Mouse (Mus musculus): ENCODE results near the gene Dapl1. TPM values are rescaled to one million over a fixed set of nuclear protein-coding genes. Genes with fewer than 3 reads are reported as not detected.

The Dapl1 gene
- polyA plus RNA-seq, 1 experiment from 2014 or later: 5.4 TPM

DNA sequence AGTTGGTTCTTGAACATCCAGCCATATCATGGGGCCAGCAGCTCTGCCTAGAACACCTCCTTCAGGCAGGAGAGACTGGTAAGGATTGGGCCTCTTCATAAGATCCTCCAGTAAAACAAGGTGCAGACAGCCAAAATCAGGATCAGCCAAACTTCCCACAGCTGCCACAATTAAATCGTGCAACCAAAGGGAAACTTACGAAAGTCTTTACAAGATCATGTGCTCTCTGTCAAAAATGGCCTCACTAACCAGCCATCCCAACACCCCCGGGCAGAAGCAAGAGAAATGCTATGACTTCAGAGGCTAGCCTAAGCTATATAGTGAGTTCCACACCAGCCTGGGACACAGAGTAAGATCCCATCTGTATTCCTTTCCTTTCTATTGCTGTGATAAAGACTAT, 35.9 kb upstream of the Dapl1 start:
- no peaks in the 10 kb centered on the region for H3K36me3 ChIP-seq (ENCODE audit: control insufficient read depth, insufficient read depth, low read length)
- H3K27me3 ChIP-seq (ENCODE audit: control insufficient read depth, insufficient read depth, low read depth, low read length): no peaks in the 10 kb centered on the region
- no peak overlapping the region for H3K4me3 ChIP-seq (ENCODE audit: low read length)
- H3K9ac ChIP-seq (ENCODE audit: low read length): no peak overlapping the region
- ATAC-seq (ENCODE audit: low read depth): no peak
- WGBS: 89% methylated on average over 3 of the region's 3 CpGs
- no peaks in the 10 kb centered on the region for H3K4me1 ChIP-seq (replicated peaks; ENCODE audit: control insufficient read depth, insufficient read depth, low read length)
- H3K27ac ChIP-seq (ENCODE audit: low read length): no peak overlapping the region
- no peak overlapping the region for H3K4me2 ChIP-seq (ENCODE audit: low read depth, low read length)
- no peaks in the 10 kb centered on the region for H3K9me3 ChIP-seq (ENCODE audit: control insufficient read depth, low read length)

DNA sequence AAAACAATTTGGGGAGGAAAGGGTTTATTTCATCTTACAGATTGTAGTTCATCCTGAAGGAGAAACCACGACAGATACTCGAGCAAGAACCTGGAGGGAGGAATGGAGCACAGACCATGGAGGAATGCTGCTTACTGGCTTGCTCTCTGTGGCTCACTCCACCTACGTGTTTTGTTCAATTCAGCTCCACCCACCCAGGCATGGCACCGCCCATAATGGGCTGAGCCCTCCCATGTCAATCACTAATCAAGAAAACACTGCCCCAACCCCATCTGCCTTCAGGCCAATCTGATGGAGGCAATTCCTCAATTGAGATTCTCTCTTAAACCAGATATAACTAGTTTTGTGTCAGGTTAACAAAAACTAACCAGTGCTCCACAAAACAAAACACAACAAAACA, 35.5 kb upstream of the Dapl1 start:
- no peaks in the 10 kb centered on the region for H3K36me3 ChIP-seq (ENCODE audit: control insufficient read depth, insufficient read depth, low read length)
- H3K27me3 ChIP-seq (ENCODE audit: control insufficient read depth, insufficient read depth, low read depth, low read length): no peaks in the 10 kb centered on the region
- H3K4me2 ChIP-seq (ENCODE audit: low read depth, low read length): no peak overlapping the region
- H3K27ac ChIP-seq (ENCODE audit: low read length): no peak overlapping the region
- WGBS: 47% methylated on average over 4 of the region's 4 CpGs
- no peak overlapping the region for H3K4me3 ChIP-seq (ENCODE audit: low read length)
- no peak overlapping the region for H3K9ac ChIP-seq (ENCODE audit: low read length)
- no peaks in the 10 kb centered on the region for H3K4me1 ChIP-seq (replicated peaks; ENCODE audit: control insufficient read depth, insufficient read depth, low read length)
- H3K9me3 ChIP-seq (ENCODE audit: control insufficient read depth, low read length): no peaks in the 10 kb centered on the region
- ATAC-seq (ENCODE audit: low read depth): no peak

DNA sequence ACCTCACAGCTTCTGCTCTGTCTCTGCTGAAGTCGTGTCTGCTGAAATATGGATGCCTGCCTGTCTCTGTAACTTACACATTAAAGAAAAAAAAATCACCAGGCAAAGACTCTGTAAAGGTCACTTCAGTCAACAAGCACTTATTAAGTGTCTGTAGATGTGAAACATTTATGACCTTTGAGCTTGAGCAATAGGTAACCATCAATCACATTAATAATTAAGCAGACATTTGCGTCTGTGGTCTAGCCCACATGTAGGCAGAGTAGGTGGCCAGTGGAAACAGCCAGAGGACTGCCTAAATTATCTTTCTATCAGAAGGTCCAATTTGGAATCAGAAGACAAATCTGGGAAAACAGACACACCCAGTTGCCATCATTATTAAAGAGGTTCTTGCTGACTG, 32.8 kb upstream of the Dapl1 start:
- 60% methylated on average over 2 of the region's 2 CpGs for WGBS
- ATAC-seq (ENCODE audit: low read depth): no peak
- Histone ChIP-seq H3K27me3 (ENCODE audit: control insufficient read depth, insufficient read depth, low read depth, low read length) (no peaks in the 10 kb centered on the region), H3K4me2 (ENCODE audit: low read depth, low read length) (no peak overlapping the region), H3K27ac (ENCODE audit: low read length) (no peak overlapping the region), H3K36me3 (ENCODE audit: control insufficient read depth, insufficient read depth, low read length) (no peaks in the 10 kb centered on the region), H3K4me3 (ENCODE audit: low read length) (no peak overlapping the region), H3K9me3 (ENCODE audit: control insufficient read depth, low read length) (no peaks in the 10 kb centered on the region), H3K4me1 (replicated peaks; ENCODE audit: control insufficient read depth, insufficient read depth, low read length) (no peaks in the 10 kb centered on the region), H3K9ac (ENCODE audit: low read length) (no peak overlapping the region)

GRCm38 (mm10) chr2:59452102-59452501, 32.4 kb upstream of the Dapl1 start:
- Histone ChIP-seq H3K36me3 (ENCODE audit: control insufficient read depth, insufficient read depth, low read length) (no peaks in the 10 kb centered on the region), H3K4me1 (replicated peaks; ENCODE audit: control insufficient read depth, insufficient read depth, low read length) (no peaks in the 10 kb centered on the region), H3K9ac (ENCODE audit: low read length) (no peak overlapping the region), H3K27ac (ENCODE audit: low read length) (no peak overlapping the region), H3K4me3 (ENCODE audit: low read length) (no peak overlapping the region), H3K9me3 (ENCODE audit: control insufficient read depth, low read length) (no peaks in the 10 kb centered on the region), H3K4me2 (ENCODE audit: low read depth, low read length) (no peak overlapping the region), H3K27me3 (ENCODE audit: control insufficient read depth, insufficient read depth, low read depth, low read length) (no peaks in the 10 kb centered on the region)
- no peak for ATAC-seq (ENCODE audit: low read depth)
- 73% methylated on average over 3 of the region's 3 CpGs for WGBS

DNA sequence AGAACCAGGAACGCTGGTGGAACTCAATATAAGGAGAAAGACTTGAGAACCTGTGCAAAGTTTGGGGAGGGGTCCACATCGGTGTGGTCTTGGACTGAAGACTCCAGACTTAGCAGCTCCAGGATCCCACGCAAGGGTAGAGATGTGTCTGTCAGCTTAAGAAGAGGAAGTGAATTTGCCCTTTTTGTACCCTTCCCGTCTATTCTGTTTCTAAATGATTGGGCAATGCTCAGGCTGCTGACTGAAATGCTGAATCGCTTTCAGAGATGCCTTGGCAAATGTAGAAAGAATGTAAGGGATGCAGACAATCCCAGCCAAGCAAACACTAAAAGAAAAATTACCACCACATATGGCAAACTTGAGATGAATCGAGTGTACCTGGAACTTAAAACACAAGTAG, 22.4 kb upstream of the Dapl1 start:
- H3K9ac ChIP-seq (ENCODE audit: low read length): no peak overlapping the region
- WGBS: 69% methylated on average over 6 of the region's 6 CpGs

GRCm38 (mm10) chr2:59463428-59464182, 20.8 kb upstream of the Dapl1 start:
- H3K4me1 ChIP-seq (replicated peaks; ENCODE audit: control insufficient read depth, insufficient read depth, low read length): no peaks in the 10 kb centered on the region
- WGBS: 75% methylated on average over 12 of the region's 12 CpGs
- no peak overlapping the region for H3K4me2 ChIP-seq (ENCODE audit: low read depth, low read length)
- no peaks in the 10 kb centered on the region for H3K36me3 ChIP-seq (ENCODE audit: control insufficient read depth, insufficient read depth, low read length)
- ATAC-seq (ENCODE audit: low read depth): no peak
- no peak overlapping the region for H3K4me3 ChIP-seq (ENCODE audit: low read length)
- H3K9me3 ChIP-seq (ENCODE audit: control insufficient read depth, low read length): no peaks in the 10 kb centered on the region
- no peak overlapping the region for H3K27ac ChIP-seq (ENCODE audit: low read length)
- H3K9ac ChIP-seq (ENCODE audit: low read length): no peak overlapping the region
- H3K27me3 ChIP-seq (ENCODE audit: control insufficient read depth, insufficient read depth, low read depth, low read length): no peaks in the 10 kb centered on the region

More for the DNA sequence above, 22.4 kb upstream of the Dapl1 start:
- Histone ChIP-seq H3K9me3 (ENCODE audit: control insufficient read depth, low read length) (no peaks in the 10 kb centered on the region), H3K27ac (ENCODE audit: low read length) (no peak overlapping the region), H3K4me3 (ENCODE audit: low read length) (no peak overlapping the region), H3K4me2 (ENCODE audit: low read depth, low read length) (no peak overlapping the region), H3K4me1 (replicated peaks; ENCODE audit: control insufficient read depth, insufficient read depth, low read length) (no peaks in the 10 kb centered on the region), H3K36me3 (ENCODE audit: control insufficient read depth, insufficient read depth, low read length) (no peaks in the 10 kb centered on the region), H3K27me3 (ENCODE audit: control insufficient read depth, insufficient read depth, low read depth, low read length) (no peaks in the 10 kb centered on the region)
- no peak for ATAC-seq (ENCODE audit: low read depth)

DNA sequence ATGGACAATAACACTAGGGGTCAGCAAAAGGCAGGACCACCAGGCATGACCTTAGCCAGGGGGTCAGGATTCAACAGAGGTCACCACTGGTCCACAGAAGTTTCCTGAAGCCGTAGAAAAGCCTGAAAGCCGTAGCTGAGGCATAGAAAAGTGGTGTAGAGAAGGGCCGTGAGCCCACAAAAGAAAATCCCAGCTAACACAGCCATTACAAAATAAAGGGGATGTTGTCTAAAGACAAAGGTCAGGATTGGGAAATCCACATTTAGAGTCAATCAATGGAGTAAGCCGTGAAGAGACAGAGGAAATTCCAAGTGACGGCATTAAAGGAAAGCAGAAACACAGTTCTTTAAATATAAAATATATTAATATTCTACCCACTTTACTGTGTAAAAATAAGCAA, 18.8 kb upstream of the Dapl1 start:
- Histone ChIP-seq H3K9ac (ENCODE audit: low read length) (no peak overlapping the region), H3K4me3 (ENCODE audit: low read length) (no peak overlapping the region), H3K36me3 (ENCODE audit: control insufficient read depth, insufficient read depth, low read length) (no peaks in the 10 kb centered on the region), H3K4me1 (replicated peaks; ENCODE audit: control insufficient read depth, insufficient read depth, low read length) (no peaks in the 10 kb centered on the region), H3K27me3 (ENCODE audit: control insufficient read depth, insufficient read depth, low read depth, low read length) (no peaks in the 10 kb centered on the region), H3K27ac (ENCODE audit: low read length) (no peak overlapping the region), H3K4me2 (ENCODE audit: low read depth, low read length) (no peak overlapping the region), H3K9me3 (ENCODE audit: control insufficient read depth, low read length) (no peaks in the 10 kb centered on the region)
- WGBS: 80% methylated on average over 5 of the region's 5 CpGs
- ATAC-seq (ENCODE audit: low read depth): no peak

DNA sequence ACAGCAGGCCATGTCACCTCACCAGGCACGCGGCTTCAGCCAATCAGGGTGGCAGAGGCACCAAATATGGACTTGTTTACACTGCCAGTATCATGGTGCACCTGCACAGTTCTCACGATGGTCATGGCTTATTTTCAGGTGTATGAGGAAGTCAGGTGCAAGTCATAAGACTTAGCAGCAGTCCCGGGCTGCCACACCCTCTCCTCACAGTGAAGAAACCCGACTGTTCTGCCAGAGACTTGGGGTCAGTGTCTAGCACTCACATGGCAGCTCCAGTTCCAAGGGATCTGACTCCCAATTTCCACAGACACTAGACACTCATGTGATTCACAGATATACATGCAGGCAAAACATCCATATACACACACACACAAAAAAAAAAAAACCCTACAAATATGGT, 18.1 kb upstream of the Dapl1 start:
- no peaks in the 10 kb centered on the region for H3K9me3 ChIP-seq (ENCODE audit: control insufficient read depth, low read length)
- H3K9ac ChIP-seq (ENCODE audit: low read length): no peak overlapping the region
- H3K27me3 ChIP-seq (ENCODE audit: control insufficient read depth, insufficient read depth, low read depth, low read length): no peaks in the 10 kb centered on the region
- no peak overlapping the region for H3K4me2 ChIP-seq (ENCODE audit: low read depth, low read length)
- H3K4me3 ChIP-seq (ENCODE audit: low read length): no peak overlapping the region
- H3K36me3 ChIP-seq (ENCODE audit: control insufficient read depth, insufficient read depth, low read length): no peaks in the 10 kb centered on the region
- ATAC-seq (ENCODE audit: low read depth): no peak
- H3K27ac ChIP-seq (ENCODE audit: low read length): no peak overlapping the region
- 66% methylated on average over 5 of the region's 5 CpGs for WGBS
- H3K4me1 ChIP-seq (replicated peaks; ENCODE audit: control insufficient read depth, insufficient read depth, low read length): peaks cover 5% of the 10 kb centered on the region; the same call in 1 of the 2 replicates

DNA sequence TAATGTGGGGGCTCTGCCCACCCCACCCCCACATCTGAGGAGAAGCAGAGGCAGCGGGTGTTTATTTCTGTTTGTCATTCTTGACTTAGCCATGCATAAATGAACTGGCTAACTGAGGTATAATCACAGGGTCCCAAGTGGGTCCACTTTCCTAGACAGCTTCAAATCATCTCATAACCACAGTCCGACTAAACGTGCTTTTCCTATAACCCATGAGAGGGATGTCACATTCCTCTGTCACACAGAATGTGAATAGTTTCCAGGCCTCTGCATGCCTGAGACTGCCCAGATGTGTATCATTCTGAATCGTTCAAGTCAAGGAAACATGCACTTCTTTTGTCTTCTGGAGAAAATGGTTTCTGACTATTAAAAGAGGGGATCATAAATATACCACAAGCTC, 17.4 kb upstream of the Dapl1 start:
- no peak overlapping the region for H3K9ac ChIP-seq (ENCODE audit: low read length)
- WGBS: 46% methylated on average over 4 of the region's 4 CpGs

More for the DNA sequence above, 17.4 kb upstream of the Dapl1 start:
- H3K4me3 ChIP-seq (ENCODE audit: low read length): no peak overlapping the region
- no peak for ATAC-seq (ENCODE audit: low read depth)
- H3K4me1 ChIP-seq (replicated peaks; ENCODE audit: control insufficient read depth, insufficient read depth, low read length): peaks cover 5% of the 10 kb centered on the region; the same call in 1 of the 2 replicates
- H3K4me2 ChIP-seq (ENCODE audit: low read depth, low read length): no peak overlapping the region
- no peaks in the 10 kb centered on the region for H3K36me3 ChIP-seq (ENCODE audit: control insufficient read depth, insufficient read depth, low read length)
- no peaks in the 10 kb centered on the region for H3K9me3 ChIP-seq (ENCODE audit: control insufficient read depth, low read length)
- H3K27me3 ChIP-seq (ENCODE audit: control insufficient read depth, insufficient read depth, low read depth, low read length): no peaks in the 10 kb centered on the region
- H3K27ac ChIP-seq (ENCODE audit: low read length): no peak overlapping the region

Measured in lung, embryonic 16.5 days (tissue).